Mouse (Mus musculus) embryonic facial prominence, embryonic 13.5 days (tissue): ENCODE results near the gene Polk. TPM values are rescaled to one million over a fixed set of nuclear protein-coding genes. Genes with fewer than 3 reads are reported as not detected.
A peak's percentile ranks its signal among the peaks of the same experiment; 100 is the strongest.

Experiments
- ATAC-seq: fragments of 200-750 bp; cut with Nextera tagmentation; 2 replicates; pipeline ENCODE4 v1.8.0; 2017; ENCODE audit warnings: low read depth; ENCODE audit not compliant: insufficient number of reproducible peaks, insufficient read depth, low FRiP score, low TSS enrichment
- H3K27ac ChIP-seq: fragments of 300-500 bp; sonication (generic); 2 replicates; pipeline ENCODE4 v1.5.1; 2015; ENCODE audit warnings: moderate library complexity, mild to moderate bottlenecking, inconsistent platforms
- H3K27me3 ChIP-seq: fragments of 300-500 bp; sonication (generic); 2 replicates; pipeline ENCODE4 v1.6.1; 2015; ENCODE audit warnings: mild to moderate bottlenecking, inconsistent platforms
- H3K36me3 ChIP-seq: fragments of 300-500 bp; sonication (generic); 2 replicates; pipeline ENCODE4 v1.6.1; 2015; ENCODE audit warnings: mild to moderate bottlenecking, inconsistent platforms
- H3K4me1 ChIP-seq: fragments of 300-500 bp; sonication (generic); 2 replicates; pipeline ENCODE4 v1.6.1; 2015; ENCODE audit warnings: inconsistent platforms
- H3K4me2 ChIP-seq: fragments of 300-500 bp; sonication (generic); 2 replicates; pipeline ENCODE4 v1.6.1; 2015; ENCODE audit warnings: moderate library complexity, mild to moderate bottlenecking, inconsistent platforms
- H3K4me3 ChIP-seq: fragments of 300-500 bp; sonication (generic); 2 replicates; pipeline ENCODE4 v1.5.1; 2015; ENCODE audit warnings: mild to moderate bottlenecking, inconsistent platforms
- H3K9ac ChIP-seq: fragments of 300-500 bp; sonication (generic); 2 replicates; pipeline ENCODE4 v1.6.1; 2015; ENCODE audit warnings: mild to moderate bottlenecking, inconsistent platforms
- H3K9me3 ChIP-seq: fragments of 300-500 bp; sonication (generic); 2 replicates; pipeline ENCODE4 v1.6.1; 2016; ENCODE audit warnings: inconsistent platforms
- WGBS: fragments of 180-500 bp; shearing (Covaris S2); methylation state at CpG from one replicate; pipeline ENCODE4 v1.1.7; 2015; ENCODE audit warnings: mixed read lengths; 5-methylcytosine and 5-hydroxymethylcytosine counted together
- polyA plus RNA-seq: library from polyadenylated mRNA; unstranded; fragments of >200 nt; fragmentation: Nextera tagmentation; extraction: Ambion mirVana; gene quantifications from 2 replicates; pipeline ENCODE4 v1.2.1, GENCODE M21; 2015

The Polk gene
- polyA plus RNA-seq, 1 experiment from 2014 or later, result 12.0 TPM

DNA sequence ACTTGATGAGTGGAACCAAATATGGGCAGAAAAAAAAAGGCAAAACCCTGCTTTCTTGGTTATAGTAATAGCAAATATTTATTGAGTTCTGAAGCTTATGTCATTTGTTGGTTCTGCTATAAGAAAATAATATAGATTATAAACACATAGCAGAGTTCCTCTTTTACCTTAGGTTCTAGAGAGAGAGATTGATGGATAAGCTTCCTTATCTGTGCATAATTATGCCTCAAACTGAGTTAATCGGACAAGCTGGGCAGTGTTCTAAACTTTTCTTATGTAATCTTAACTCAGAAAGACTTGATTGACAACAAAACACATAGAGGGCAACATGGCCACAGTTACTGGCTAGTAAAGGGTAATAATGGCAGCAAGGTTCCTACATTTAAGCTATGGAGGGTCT is 4.9 kb upstream of the Polk start:
- ATAC-seq, result no peak
- Histone ChIP-seq H3K4me3 (no peak overlapping the region), H3K4me1 (0 out of 2 replicates have a peak, but pooled peaks cover 2% of the 10 kb centered on the region), H3K9me3 (no peaks in the 10 kb centered on the region), H3K9ac (no peak overlapping the region), H3K36me3 (0 out of 2 replicates have a peak, but pooled peaks cover 2% of the 10 kb centered on the region), H3K4me2 (no peak overlapping the region), H3K27ac (no peak overlapping the region), H3K27me3 (no peaks in the 10 kb centered on the region)
- WGBS, result 67% methylated on average over 1 of the region's 1 CpGs

DNA sequence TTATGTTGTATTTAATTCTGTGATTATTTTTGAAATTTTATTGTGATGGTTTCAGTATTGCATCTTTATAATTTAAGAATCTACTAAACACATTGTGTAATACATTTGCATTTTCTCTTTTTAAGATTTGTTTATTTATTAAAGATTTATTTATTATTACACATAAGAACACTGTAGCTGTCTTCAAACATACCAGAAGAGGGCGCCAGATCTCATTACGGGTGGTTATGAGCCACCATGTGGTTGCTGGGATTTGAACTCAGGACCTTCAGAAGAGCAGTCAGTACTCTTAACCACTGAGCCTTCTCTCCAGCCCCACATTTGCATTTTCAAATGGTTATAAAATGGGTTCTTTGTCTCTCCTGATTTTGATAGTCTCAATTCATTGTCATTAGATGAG is 2.1 kb upstream of the Polk start:
- Histone ChIP-seq H3K9ac (no peak overlapping the region), H3K4me1 (peaks cover 4% of the 10 kb centered on the region; the same call in 1 of the 2 replicates), H3K27ac (no peak overlapping the region), H3K9me3 (no peaks in the 10 kb centered on the region), H3K4me2 (peak overlapping the region; percentile 84), H3K4me3 (no peak overlapping the region), H3K36me3 (0 out of 2 replicates have a peak, but pooled peaks cover 2% of the 10 kb centered on the region), H3K27me3 (no peaks in the 10 kb centered on the region)
- WGBS, result 71% methylated on average over 2 of the region's 2 CpGs
- ATAC-seq, result no peak

DNA sequence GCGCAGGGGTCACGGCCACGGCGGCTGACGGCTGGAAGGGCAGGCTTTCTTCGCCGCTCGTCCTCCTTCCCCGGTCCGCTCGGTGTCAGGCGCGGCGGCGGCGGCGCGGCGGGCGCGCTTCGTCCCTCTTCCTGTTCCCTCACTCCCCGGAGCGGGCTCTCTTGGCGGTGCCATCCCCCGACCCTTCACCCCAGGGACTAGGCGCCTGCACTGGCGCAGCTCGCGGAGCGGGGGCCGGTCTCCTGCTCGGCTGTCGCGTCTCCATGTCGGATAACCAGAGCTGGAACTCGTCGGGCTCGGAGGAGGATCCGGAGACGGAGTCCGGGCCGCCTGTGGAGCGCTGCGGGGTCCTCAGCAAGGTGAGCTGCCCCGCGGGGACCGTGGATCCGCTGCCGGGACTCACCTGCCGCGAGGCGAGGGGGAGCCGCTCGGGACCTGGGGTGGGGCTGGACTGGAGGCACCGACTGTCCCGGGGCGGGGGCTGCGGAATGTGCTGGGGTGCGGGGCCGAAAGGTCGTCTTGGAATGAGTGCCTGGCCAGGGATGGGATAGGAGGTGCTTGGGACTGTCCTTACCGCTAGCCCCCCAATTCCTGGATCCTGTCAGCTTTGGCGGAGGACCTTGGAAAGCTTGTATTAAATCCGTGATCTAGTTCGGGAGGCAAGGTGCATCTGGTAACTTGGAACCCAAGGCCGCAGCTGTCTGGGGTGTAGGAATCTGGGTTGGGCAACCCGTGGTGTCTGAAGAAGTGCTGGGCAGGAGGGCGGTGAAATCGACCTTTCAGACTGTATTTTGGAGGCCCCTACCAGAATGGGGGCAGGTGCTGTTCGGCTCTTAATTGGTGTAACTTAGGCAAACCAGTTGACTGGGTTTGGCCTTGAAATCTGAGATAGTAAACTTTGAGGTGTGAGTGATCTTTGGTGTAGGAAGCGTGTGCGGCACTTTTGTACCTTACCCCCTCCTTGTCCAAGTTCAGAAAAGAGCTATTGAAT is 817 bp upstream of the Polk start:
- WGBS, result under 1% methylated on average over 58 of the region's 73 CpGs
- no peaks in the 10 kb centered on the region for H3K27me3 ChIP-seq

DNA sequence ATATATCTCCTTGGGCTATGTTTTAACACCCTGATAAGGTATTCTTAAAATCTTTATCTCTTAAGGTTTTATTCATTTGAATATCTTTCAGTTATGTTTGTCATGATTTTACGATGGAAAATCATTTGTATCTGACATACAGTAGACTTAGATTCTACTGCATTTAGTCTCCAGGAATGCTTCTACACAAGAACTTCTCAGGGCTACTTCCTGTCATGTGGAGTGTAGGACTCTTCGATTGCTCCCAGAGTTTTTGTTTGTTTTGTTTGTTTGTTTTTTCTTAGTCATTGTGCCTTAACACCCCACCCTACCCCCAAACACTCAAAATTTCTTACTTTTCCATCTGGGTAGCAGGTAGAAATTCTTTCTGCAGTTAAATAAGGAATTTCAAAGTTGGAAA is 998 bp downstream of the Polk start:
- Histone ChIP-seq H3K4me3 (peak overlapping the region; percentile 97), H3K9ac (no peak overlapping the region)

More for the DNA sequence above, 817 bp upstream of the Polk start:
- Histone ChIP-seq H3K9me3 (no peaks in the 10 kb centered on the region), H3K4me2 (peak overlapping the region; percentile 84), H3K4me1 (peaks cover 4% of the 10 kb centered on the region; the same call in 1 of the 2 replicates), H3K27ac (peak overlapping the region; percentile 85), H3K4me3 (peak overlapping the region; percentile 97), H3K36me3 (no peaks in the 10 kb centered on the region), H3K9ac (peak overlapping the region; percentile 97)
- peak; percentile 67 for ATAC-seq

DNA sequence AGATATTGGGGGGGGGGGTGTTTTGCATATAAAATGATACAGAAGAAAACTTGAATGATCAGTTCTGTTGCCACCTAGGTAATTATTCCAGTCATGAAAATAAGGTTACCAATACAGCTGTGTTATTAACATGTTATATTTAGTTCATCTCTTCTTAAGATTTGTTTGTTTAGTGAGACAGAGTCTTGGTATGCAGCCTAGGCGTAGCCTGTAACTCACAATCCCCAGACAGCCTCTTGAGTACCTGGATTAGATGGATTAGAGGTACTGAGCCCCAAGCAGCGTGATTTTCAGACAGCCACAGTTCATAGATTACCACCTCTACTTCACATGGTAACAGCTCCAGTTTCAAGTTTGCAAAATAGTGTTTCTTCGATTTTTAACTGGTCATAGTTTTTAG is 4.3 kb downstream of the Polk start:
- H3K9ac ChIP-seq, result no peak overlapping the region
- H3K9me3 ChIP-seq, result no peaks in the 10 kb centered on the region
- no peak overlapping the region for H3K4me3 ChIP-seq
- H3K4me2 ChIP-seq, result no peak overlapping the region
- no peak for ATAC-seq
- WGBS, result 75% methylated on average over 3 of the region's 3 CpGs
- no peaks in the 10 kb centered on the region for H3K36me3 ChIP-seq
- peaks cover 2% of the 10 kb centered on the region; the same call in 1 of the 2 replicates for H3K4me1 ChIP-seq
- no peak overlapping the region for H3K27ac ChIP-seq
- H3K27me3 ChIP-seq, result no peaks in the 10 kb centered on the region

More for the DNA sequence above, 998 bp downstream of the Polk start:
- no peak for ATAC-seq
- no peaks in the 10 kb centered on the region for H3K27me3 ChIP-seq
- H3K4me1 ChIP-seq, result peaks cover 4% of the 10 kb centered on the region; the same call in 1 of the 2 replicates
- no peaks in the 10 kb centered on the region for H3K9me3 ChIP-seq
- H3K27ac ChIP-seq, result no peak overlapping the region
- peak overlapping the region; percentile 61 for H3K4me2 ChIP-seq
- WGBS, result 52% methylated on average over 2 of the region's 2 CpGs
- no peaks in the 10 kb centered on the region for H3K36me3 ChIP-seq

DNA sequence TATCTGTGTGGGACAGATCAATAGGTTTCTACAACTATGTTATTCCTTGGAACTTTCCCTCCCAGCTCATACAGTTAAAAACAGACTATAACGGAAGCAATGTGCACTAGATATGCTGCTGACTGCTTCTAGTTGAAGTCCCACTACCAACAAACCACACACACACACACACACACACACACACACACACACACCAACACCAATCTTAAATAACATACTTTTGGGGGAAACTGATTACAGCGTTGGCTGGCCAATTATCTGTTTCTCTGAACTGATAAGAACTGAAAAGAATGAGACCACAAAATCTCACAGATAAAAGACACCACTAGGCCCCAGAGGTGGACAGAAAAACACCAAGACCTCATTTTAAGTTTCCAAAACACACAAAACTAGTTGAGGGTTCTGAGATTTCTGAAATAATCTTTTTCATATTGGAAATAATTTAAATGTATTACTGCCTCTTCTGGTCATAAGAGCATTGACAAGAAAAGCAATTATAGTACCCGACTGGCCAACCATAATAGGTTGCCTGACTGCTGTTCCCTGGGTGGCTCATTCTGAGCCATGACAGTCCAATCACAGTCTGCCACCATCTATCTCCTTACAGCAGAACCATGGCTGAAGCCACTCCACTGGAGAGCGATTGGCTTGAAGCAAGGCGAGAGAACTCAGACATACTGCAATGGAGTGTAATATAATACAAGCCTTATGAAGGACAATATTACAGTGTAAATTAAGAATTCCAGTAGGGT is 5.4 kb downstream of the Polk start:
- Histone ChIP-seq H3K36me3 (no peaks in the 10 kb centered on the region), H3K9me3 (no peaks in the 10 kb centered on the region), H3K4me2 (no peak overlapping the region), H3K4me3 (no peak overlapping the region), H3K4me1 (peaks cover 5% of the 10 kb centered on the region), H3K9ac (no peak overlapping the region), H3K27me3 (no peaks in the 10 kb centered on the region), H3K27ac (no peak overlapping the region)
- 76% methylated on average over 5 of the region's 5 CpGs for WGBS
- no peak for ATAC-seq

DNA sequence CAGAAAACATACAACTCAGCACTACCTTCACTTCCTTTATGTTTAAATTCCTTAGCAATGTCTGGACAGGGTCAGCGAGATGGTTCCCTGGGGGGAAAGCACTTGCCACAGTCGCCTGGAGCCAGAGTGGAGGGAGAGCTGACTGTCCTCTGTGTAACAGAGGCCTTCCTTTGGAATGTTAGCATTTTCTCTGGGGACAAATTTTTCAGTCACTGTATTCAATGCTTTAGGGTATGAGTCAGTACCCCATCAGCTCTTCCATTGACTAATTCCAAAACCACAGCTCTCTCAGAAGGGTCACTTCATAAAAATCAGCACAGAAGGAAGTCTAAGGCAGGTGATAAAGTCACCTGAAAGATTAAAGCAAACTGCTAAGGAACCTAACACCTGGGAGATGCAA is 8.6 kb downstream of the Polk start:
- H3K9ac ChIP-seq, result no peak overlapping the region
- no peak overlapping the region for H3K4me3 ChIP-seq
- peaks cover 9% of the 10 kb centered on the region for H3K4me1 ChIP-seq
- 50% methylated on average over 2 of the region's 2 CpGs for WGBS
- no peak overlapping the region for H3K27ac ChIP-seq
- peaks cover 6% of the 10 kb centered on the region for H3K36me3 ChIP-seq
- no peaks in the 10 kb centered on the region for H3K9me3 ChIP-seq
- no peaks in the 10 kb centered on the region for H3K27me3 ChIP-seq
- ATAC-seq, result no peak
- no peak overlapping the region for H3K4me2 ChIP-seq

DNA sequence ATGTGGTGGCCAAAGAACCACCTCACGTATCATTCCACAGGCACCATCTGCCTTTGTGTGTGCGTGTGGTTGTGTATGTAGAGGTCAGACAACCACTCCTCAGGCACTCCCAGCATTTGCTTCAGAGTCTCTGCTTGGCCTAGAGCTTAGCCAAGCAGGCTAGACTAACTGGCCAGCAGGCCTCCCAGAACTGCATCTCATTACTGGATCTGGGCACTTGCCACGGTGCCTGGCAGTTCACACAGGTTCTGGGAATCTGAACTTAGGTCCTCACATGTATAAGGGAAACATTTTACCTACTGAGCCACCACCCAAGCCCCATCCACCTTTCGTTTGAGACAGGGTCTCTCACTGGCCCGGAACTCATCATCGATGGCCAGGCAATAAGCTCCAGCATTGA is 10.2 kb downstream of the Polk start:
- ATAC-seq, result no peak
- peaks cover 9% of the 10 kb centered on the region for H3K4me1 ChIP-seq
- H3K9ac ChIP-seq, result no peak overlapping the region
- H3K4me2 ChIP-seq, result no peak overlapping the region
- H3K27ac ChIP-seq, result no peak overlapping the region
- H3K36me3 ChIP-seq, result peaks cover 7% of the 10 kb centered on the region
- no peak overlapping the region for H3K4me3 ChIP-seq
- 84% methylated on average over 6 of the region's 6 CpGs for WGBS
- no peaks in the 10 kb centered on the region for H3K27me3 ChIP-seq
- no peaks in the 10 kb centered on the region for H3K9me3 ChIP-seq

DNA sequence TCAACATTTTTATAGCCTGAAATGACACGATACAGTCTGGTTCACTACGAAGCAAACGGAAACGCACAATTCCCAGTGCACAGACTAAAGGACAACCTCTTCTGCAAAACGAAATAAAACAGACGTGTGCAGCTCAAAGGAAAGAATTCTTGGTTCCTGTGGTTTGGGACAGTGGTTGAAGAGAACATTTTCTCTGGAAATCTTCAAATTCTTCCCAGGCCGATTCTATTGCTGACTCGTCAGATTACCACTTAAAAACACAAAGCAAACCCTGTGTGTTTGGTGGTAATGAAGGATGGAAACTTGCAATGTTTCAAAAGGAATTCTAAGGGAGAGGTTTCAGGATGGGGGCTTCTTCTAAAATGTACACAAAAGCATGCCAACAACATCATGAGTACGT is 12.3 kb downstream of the Polk start:
- no peak overlapping the region for H3K4me3 ChIP-seq
- no peak overlapping the region for H3K4me2 ChIP-seq
- H3K27me3 ChIP-seq, result no peaks in the 10 kb centered on the region
- no peak for ATAC-seq
- peak overlapping the region; percentile 52 for H3K27ac ChIP-seq
- peaks cover 9% of the 10 kb centered on the region for H3K4me1 ChIP-seq
- H3K9ac ChIP-seq, result no peak overlapping the region
- H3K9me3 ChIP-seq, result no peaks in the 10 kb centered on the region
- 72% methylated on average over 9 of the region's 9 CpGs for WGBS
- H3K36me3 ChIP-seq, result peaks cover 7% of the 10 kb centered on the region

DNA sequence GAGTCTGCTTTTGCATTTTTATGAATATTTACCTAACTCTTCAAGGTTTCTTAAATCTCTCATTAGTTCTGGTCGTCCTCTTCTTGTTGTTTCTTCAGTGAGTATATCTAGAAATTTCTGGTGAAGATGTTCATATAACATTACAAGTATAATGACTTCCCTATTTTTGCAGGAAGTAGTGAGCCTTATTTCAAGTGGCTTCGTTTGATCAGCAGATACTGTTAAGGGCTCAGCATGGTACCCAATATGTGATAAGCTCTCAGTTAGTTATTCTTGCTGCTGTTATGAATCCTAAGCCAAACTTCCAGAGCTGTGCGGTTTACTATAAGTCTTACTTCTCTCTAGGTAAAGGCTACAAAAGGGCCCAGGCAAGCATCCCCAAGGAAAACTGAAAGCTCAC is 12.8 kb downstream of the Polk start:
- H3K36me3 ChIP-seq, result peaks cover 7% of the 10 kb centered on the region
- H3K4me3 ChIP-seq, result no peak overlapping the region
- no peaks in the 10 kb centered on the region for H3K27me3 ChIP-seq
- H3K4me2 ChIP-seq, result no peak overlapping the region
- no peak overlapping the region for H3K27ac ChIP-seq
- WGBS, result 96% methylated on average over 3 of the region's 3 CpGs
- no peak overlapping the region for H3K9ac ChIP-seq
- no peak for ATAC-seq
- no peaks in the 10 kb centered on the region for H3K9me3 ChIP-seq
- H3K4me1 ChIP-seq, result peaks cover 9% of the 10 kb centered on the region

DNA sequence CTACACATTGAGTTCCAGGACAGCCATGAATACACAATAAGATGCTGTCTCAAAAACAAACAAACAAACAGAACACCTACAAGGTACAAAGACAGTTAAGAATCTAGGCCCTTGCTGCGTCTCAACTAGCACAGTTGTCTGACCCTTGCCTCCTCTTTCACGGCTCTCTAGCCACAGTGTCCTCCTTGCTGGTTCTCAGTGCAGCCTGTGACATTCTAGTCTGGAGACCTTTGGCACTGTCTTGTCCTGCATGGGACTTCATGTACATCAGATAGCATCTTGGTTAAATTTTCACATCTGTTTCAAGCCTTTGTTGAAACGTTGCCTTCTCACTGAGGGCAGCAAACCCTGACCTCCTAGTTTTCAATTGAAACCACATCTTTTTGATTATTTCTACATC is 13.6 kb downstream of the Polk start:
- no peak overlapping the region for H3K4me2 ChIP-seq
- H3K9ac ChIP-seq, result no peak overlapping the region
- 70% methylated on average over 3 of the region's 3 CpGs for WGBS
- no peaks in the 10 kb centered on the region for H3K27me3 ChIP-seq
- no peaks in the 10 kb centered on the region for H3K9me3 ChIP-seq
- H3K4me3 ChIP-seq, result no peak overlapping the region
- H3K27ac ChIP-seq, result no peak overlapping the region
- no peak for ATAC-seq
- H3K36me3 ChIP-seq, result peaks cover 7% of the 10 kb centered on the region
- peaks cover 9% of the 10 kb centered on the region for H3K4me1 ChIP-seq
